ENCODE assay signal across 9 mouse cellular contexts in the genomic region with DNA sequence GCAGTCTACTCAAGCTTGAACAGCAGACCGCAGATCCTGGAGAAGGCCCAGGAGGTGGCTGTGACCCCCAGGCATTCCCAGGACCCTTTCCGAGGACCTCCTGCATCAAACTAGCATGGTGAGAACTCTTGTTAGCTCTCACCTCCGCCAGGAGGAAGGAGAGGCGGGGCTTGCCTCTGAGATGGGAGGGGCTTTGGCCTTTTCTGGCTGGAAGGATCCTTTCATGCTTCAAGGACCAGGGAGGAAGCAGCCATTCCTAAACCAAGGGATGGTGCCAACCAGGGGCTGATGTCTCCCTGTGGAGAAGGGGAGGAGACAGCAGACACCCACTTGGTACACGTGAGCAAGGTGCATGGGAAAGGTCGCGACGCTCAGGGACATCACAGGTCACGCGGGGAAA. TPM values are rescaled to one million over a fixed set of nuclear protein-coding genes. Genes with fewer than 3 reads are reported as not detected.
DNase-seq lines count a peak whose midpoint lies in the region; ATAC-seq lines count a peak whose summit lies in the region.
"Had no signal": no experiment of that assay in that cellular context is flagged by ENCODE, and none has a peak within 500 bp of the region (broad histone marks: within the 10 kb centered on the region; RNA-seq: fewer than 3 reads in every experiment).

No protein-coding gene starts in this region.

- H3K27me3 ChIP-seq in forebrain, embryonic 12.5 days = peaks cover 6% of the 10 kb centered on the region; the same call in 1 of the 2 replicates
- no peaks in the 10 kb centered on the region for H3K27me3 ChIP-seq in limb, embryonic 13.5 days
- no peaks in the 10 kb centered on the region for H3K27me3 ChIP-seq in stomach, embryonic 16.5 days (ENCODE audit: control insufficient read depth, insufficient read depth, low read length)

- ATAC-seq in forebrain, embryonic 12.5 days (ENCODE audit: low FRiP score) = no peak
- ATAC-seq in limb, embryonic 13.5 days (ENCODE audit: low FRiP score, low read depth) = no peak
- ATAC-seq in stomach, embryonic 16.5 days (ENCODE audit: insufficient read depth, low FRiP score) = no peak
- ATAC-seq in megakaryocyte, adult 5-6 weeks (ENCODE audit: poor library complexity, severe bottlenecking) = no peak

- H3K4me2 ChIP-seq in forebrain, embryonic 12.5 days = peak overlapping the region; percentile 43
- peak overlapping the region; percentile 57 for H3K4me2 ChIP-seq in limb, embryonic 13.5 days (replicated peaks)
- H3K4me2 ChIP-seq in stomach, embryonic 16.5 days (ENCODE audit: low read depth, low read length) = peak overlapping the region; percentile 17

- peak; percentile 30 for DNase-seq in lung, postnatal 10 days
- no peak for DNase-seq in lung, adult 18-20 months
- DNase-seq in c-Kit-positive CD71-positive TER-119-positive erythroid progenitor cells, embryonic 14.5 days (ENCODE audit: low spot score) = no peak
- DNase-seq in cerebellum, postnatal 36 days = no peak

- H3K9me3 ChIP-seq in forebrain, embryonic 12.5 days = no peaks in the 10 kb centered on the region
- no peaks in the 10 kb centered on the region for H3K9me3 ChIP-seq in limb, embryonic 13.5 days
- no peaks in the 10 kb centered on the region for H3K9me3 ChIP-seq in stomach, embryonic 16.5 days (replicated peaks; ENCODE audit: control insufficient read depth, low read length)

- no peaks in the 10 kb centered on the region for H3K36me3 ChIP-seq in forebrain, embryonic 12.5 days (replicated peaks)
- no peaks in the 10 kb centered on the region for H3K36me3 ChIP-seq in limb, embryonic 13.5 days
- H3K36me3 ChIP-seq in stomach, embryonic 16.5 days (ENCODE audit: control insufficient read depth, insufficient read depth, low read length) = no peaks in the 10 kb centered on the region

- WGBS in forebrain, embryonic 12.5 days = 19% methylated on average over 10 of the region's 10 CpGs
- WGBS in limb, embryonic 13.5 days = 22% methylated on average over 10 of the region's 10 CpGs
- WGBS in stomach, embryonic 16.5 days = 30% methylated on average over 10 of the region's 10 CpGs

- H3K4me3 ChIP-seq in forebrain, embryonic 12.5 days (replicated peaks) = no peak overlapping the region
- peak overlapping the region; percentile 28 for H3K4me3 ChIP-seq in limb, embryonic 13.5 days
- no peak overlapping the region for H3K4me3 ChIP-seq in stomach, embryonic 16.5 days (replicated peaks; ENCODE audit: low read length)

- H3K4me1 ChIP-seq in forebrain, embryonic 12.5 days = peaks cover 16% of the 10 kb centered on the region; the same call in 1 of the 2 replicates
- H3K4me1 ChIP-seq in limb, embryonic 13.5 days = peaks cover 34% of the 10 kb centered on the region
- peaks cover 3% of the 10 kb centered on the region; the same call in 1 of the 2 replicates for H3K4me1 ChIP-seq in stomach, embryonic 16.5 days (ENCODE audit: control insufficient read depth, insufficient read depth, low read length)

- no peak overlapping the region for H3K9ac ChIP-seq in forebrain, embryonic 12.5 days
- H3K9ac ChIP-seq in limb, embryonic 13.5 days = peak overlapping the region; percentile 39; the same call in 1 of the 2 replicates
- no peak overlapping the region for H3K9ac ChIP-seq in stomach, embryonic 16.5 days (ENCODE audit: low read length)

- no peak overlapping the region for H3K27ac ChIP-seq in forebrain, embryonic 12.5 days
- no peak overlapping the region for H3K27ac ChIP-seq in limb, embryonic 13.5 days
- H3K27ac ChIP-seq in stomach, embryonic 16.5 days (ENCODE audit: low read length) = no peak overlapping the region
- H3K27ac ChIP-seq: macrophage had no signal

RNA-seq across cellular contexts. Expression of a gene that starts 13.6 kb away (rescaled TPM):
- 0.63 and 0.95 TPM in 2 replicates for polyA plus RNA-seq in forebrain, embryonic 12.5 days (2016; fragmentation: Nextera tagmentation; extraction: Ambion mirVana)
- 0.60 and 1.1 TPM in 2 replicates for polyA plus RNA-seq in limb, embryonic 13.5 days (2015; fragmentation: Nextera tagmentation; extraction: Ambion mirVana)
- 11.3 and 16.3 TPM in 2 replicates for polyA plus RNA-seq in stomach, embryonic 16.5 days (2015; fragmentation: Nextera tagmentation; extraction: Ambion mirVana)
- total RNA-seq in megakaryocyte, adult 5-6 weeks (2015) = 0.13 TPM in 1 of 2 replicates, not detected in the other
- total RNA-seq in megakaryocyte, adult 5-6 weeks (2017) = not detected in 2 replicates
- polyA plus RNA-seq: macrophage had no signal
